Mouse (Mus musculus): ENCODE results near the gene Pip5k1b.

Pip5k1b gene

DNA sequence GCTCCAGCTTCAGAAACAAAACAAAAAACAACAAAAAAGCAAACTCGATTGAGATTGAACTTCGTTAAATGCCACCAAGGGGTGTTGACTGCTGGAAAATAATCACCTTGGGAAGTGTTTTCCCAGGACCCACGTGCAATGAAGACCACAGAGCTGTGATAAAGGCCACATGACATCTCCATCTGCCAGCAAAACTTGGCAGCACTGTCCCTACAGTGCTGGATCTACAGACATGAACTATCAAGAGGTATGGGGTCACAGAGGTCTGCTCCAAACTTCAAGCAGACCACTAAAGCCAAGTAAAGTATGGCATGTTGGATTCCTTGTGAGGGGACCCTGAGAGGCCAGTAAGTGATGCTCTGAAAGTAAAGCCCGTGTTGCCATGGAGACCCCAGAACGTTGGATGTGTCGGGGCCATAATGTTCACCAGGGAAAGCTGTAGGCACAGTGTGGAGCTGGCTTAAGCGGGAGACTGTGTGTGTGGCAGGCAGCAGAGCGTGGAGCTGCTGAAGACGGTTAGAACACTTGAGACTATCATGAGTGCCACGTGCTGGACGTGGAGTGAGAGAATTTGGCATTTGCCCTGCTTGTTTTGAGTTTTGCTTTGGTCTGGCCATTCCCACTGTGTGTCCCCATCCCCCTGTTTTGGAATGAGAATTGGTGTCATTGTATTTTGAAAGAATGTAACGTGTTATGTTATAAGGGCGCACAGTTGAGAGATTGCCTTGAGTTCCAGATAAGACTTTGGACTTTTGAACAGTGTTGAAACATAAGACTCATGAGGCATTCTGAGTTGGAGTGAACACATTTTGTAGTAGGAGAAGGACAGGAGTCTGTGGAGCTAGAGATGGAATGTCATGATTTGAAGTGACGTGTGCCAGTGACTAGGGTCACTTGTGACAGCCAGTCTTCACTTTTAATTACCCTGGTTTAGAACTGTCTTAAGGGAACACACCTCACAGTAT lies 12.0 kb downstream of the Pip5k1b start:
- peak; percentile 53 for DNase-seq (ENCODE audit: low spot score)

DNA sequence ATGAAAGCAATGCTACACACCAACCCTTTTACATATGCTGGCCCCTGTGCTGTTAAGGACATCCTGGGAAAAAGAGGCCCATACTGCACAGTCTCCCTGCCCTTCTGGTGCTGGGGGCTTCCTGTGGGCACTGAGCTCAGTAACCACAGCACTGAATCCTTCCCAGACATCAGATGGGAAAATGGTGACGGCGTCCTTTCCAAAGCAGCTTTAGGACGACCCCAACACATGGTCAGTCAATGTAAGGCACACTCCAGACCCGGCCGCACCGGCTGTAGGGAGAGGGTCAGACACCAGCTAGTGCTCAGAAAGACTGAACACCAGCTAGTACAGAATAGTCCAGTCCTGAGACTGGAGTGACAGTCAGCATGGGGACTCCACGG lies 13.4 kb downstream of the Pip5k1b start:
- DNase-seq (ENCODE audit: low spot score) = no peak

GRCm38 (mm10) chr19:24541669-24542292 lies 13.9 kb downstream of the Pip5k1b start:
- DNase-seq (ENCODE audit: low spot score) = peak; percentile 58

- no peak for DNase-seq (ENCODE audit: low spot score)
Observed at GRCm38 (mm10) chr19:24540952-24541668, 14.6 kb downstream of the Pip5k1b start.

DNA sequence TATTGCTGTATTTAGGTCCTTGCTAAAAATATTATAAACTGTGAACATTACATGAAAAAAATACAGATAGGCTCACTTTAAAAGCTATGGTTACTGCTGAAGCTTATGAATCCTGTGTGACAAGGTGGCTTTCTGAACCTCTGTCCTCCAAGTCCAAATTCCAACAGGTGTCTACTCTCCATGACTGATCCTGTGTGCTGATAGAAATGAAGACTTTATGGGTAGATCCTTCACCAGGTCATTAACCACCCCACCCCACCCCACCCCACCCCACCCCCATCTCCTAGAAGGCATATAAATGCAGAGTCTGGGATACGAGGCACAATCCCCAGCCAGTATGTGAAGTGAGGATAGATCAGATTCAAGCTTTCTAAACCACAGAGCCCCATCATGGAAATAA lies 16.6 kb downstream of the Pip5k1b start:
- DNase-seq (ENCODE audit: low spot score) = no peak

DNA sequence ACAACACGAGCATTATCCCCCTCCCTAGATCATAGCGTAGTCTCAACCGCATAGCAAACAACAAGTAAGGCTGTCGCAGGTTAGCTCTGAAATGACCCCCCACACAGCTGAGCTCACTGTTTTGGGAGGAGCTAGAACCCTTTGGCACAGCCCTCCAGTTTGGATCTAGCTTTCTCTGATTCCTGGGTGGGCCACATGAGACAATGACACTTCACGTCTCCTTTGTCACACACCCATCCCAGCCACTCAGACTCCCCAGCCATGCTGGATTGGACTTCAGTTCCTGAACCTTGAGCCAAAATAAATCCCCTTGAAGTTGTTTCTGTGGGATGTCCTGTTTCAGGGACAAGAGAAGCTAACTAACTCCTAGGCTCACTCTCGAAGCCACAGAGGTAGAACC lies 17.5 kb downstream of the Pip5k1b start:
- DNase-seq (ENCODE audit: low spot score) = no peak

DNA sequence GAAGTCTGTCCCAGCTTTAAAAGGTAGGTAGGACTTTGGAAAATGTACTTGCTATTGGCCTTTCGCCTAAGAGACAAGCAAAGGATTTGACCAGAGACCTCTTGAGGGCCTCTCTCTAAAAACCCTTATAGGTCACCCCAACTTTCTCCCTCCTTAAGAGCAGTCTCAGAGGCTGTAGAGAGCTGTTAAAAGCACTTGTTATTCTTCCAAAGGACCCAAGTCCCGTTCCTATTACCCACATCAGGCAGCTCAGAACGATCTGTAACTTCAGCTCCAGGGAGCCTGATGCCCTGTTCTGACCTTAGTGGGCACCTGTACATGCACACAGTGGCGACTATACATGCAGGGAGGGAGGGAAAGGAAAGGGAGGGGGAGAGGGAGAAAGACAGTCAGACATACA lies 18.0 kb downstream of the Pip5k1b start:
- no peak for DNase-seq (ENCODE audit: low spot score)

DNA sequence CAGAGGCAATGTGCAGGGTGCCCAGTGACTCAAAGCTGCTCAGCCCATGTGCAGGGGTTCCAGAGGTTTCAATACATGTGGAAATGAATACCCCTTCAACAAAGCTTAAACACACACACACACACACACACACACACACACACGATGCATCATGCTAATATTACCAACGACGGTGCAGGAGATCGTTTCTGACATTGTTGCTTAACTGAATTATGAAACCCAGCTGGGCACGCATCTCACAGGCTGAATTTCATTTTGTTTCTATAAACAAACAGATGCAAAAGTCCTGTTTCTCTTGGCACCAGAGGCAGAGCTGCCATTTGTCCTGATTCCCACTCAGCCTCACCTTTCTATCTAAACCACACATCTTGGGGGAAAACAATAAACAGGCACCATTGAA lies 18.8 kb downstream of the Pip5k1b start:
- DNase-seq (ENCODE audit: low spot score) = no peak

- DNase-seq (ENCODE audit: low spot score) = no peak
Observed at GRCm38 (mm10) chr19:24536280-24536679, 19.4 kb downstream of the Pip5k1b start.

GRCm38 (mm10) chr19:24535161-24535560 lies 20.5 kb downstream of the Pip5k1b start:
- DNase-seq (ENCODE audit: low spot score) = no peak

GRCm38 (mm10) chr19:24534733-24535132 lies 20.9 kb downstream of the Pip5k1b start:
- DNase-seq (ENCODE audit: low spot score) = no peak

DNA sequence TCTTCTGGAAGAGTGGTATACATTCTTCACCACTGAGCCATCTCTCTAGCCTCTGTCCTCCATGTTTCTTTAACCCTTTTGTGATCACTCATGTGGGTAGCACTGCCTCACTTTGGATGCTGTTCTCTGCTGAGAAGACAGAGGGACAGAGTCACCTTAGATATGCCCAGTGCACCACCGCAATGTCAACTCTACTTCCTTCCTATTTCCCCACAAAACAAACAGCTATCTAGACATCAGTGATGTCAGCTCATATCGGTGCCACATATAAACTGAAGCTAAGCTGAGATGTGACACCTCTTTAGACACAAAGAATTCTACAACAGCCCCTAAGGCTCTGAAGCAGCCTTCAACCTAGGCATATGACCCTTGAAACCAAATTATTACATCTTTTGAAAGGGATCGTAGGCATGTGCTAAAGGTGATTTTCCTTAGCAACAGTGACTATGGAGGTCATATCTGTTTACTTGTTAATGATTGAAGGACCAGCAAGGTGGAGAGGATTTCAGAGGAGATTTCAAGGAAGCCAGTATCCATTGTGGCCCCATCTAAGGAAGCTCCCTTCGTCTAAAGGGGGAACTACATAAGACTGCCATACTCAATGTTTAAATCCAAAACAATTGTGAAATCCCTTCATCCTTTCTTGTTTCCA lies 26.6 kb downstream of the Pip5k1b start:
- no peak for DNase-seq (ENCODE audit: low spot score)

DNA sequence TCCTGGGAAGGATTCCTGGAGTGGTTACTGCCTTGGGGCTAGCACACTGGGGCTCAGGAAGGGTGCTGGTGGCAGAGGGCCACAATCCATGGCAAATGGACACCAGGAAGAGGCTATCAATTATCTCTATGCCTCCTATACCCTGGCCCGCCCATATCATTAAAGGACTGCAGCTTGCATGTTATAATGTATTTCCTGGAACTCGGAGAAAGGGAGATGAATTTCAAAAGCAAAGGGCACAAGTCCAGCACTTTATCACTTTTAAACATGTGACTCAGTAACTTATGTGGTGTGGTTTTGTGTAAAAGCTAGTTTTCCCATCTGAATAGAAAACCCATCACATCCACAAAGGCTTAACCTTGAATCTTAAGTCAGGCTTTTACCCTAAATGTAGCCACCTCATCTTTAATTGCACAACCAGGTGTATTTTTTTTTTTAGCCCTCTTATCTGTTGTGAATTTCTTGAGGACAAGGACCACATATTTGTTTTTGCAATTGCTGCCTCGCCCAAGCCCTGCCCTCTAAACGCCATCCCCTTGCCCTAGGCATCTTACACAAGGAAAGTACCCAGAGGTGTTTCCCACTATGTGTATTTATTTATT lies 27.4 kb downstream of the Pip5k1b start:
- no peak for DNase-seq (ENCODE audit: low spot score)

- DNase-seq (ENCODE audit: low spot score) = no peak
Observed at GRCm38 (mm10) chr19:24527613-24527948, 28.1 kb downstream of the Pip5k1b start.

DNA sequence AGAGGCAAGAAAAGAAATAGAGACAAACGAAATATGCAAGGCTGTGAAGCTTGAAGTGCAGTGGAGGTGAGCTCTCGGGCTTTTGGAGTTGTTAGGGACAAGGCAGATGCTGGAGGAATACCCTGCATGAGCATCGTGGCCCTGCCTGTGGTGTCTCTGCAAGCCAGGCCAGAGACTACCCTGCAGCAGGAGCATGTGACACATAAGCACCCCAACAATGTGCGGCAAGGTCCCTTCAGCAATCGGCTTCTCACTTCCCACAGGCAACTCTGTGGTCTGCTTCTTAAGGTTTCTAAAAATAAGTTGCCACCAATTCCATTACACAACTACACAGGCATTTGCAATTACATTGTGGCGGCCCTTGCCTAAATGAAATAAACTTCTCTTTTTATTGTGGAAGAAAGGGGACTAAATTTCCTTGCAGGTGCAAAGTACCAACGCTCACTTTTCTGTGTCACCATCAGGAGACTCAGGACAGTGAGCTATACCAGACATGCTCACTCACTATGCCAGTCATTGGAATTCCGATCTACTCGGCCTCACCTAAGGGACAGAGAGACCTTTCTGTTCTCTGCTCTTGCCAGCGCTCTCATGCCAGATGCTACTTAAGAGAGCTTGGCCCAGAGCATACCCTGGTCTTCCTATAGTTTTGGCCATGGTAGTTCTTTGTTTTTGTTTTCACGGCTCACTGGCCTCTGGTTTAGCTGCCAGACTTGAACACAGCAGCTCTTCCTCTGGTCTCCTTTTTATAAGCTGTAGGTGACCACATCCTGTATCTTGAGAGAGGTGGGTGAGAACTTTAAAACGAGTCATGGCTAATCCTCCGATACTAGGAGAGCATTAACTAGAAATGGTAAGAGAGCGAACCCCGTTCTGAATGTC lies 28.7 kb downstream of the Pip5k1b start:
- no peak for DNase-seq (ENCODE audit: low spot score)

DNA sequence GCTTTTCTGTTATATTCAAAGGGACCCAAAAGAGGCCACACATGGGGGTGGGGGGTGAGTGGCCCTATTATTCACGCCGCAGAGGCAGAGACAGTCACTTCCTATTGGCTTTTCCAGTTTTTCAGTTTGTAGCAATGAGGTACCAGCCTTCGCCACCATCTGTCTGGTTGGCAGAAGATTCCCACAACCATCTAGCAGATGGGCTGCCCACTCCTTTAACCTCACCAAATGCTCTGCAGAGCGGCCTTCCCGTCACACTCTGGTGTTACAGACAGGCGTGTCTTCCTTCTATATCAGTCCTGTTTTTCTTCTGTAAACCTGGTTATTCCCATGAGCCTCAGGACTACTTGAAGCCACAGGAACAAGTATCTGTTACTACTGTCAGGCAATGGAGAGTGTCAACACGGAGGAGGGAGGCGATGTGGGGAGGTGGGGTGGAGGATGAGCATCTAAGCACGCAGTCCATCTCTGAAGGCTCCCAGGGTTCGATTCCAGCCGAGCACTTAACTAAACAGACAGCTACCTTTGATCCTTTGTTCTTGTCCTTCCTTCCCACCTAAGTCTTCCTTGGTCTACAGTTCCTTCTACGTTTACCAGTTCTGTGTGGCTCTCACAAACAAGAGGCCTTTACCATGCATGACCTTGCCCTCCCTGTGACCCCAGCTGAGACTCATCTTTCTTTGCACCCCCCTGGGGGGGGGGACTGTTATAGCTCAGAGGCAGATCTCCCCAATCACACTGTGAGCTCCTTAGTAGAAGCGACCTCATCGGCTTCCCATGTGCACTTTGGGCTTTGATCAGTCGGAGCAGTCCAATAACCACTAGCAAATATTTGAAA lies 32.0 kb downstream of the Pip5k1b start:
- DNase-seq (ENCODE audit: low spot score) = no peak

DNA sequence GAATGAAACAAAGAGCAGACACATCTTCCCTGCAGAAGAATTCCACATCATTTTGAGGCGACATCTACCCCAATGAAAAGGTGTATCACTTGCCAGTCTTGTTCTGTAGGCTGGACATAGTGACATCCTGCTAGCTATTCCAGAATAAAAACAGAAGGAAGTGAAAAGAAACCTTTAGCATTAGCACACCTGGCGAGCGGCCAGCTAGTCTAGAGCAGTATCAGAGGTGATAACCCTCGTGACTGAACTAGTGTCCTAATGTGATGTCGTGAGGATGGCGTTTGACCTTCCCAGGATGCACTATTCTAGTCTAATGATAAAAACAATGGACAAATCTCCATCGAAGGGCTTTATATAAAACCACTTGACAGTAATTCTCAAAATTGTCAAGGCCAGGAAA lies 33.7 kb downstream of the Pip5k1b start:
- no peak for DNase-seq (ENCODE audit: low spot score)

DNA sequence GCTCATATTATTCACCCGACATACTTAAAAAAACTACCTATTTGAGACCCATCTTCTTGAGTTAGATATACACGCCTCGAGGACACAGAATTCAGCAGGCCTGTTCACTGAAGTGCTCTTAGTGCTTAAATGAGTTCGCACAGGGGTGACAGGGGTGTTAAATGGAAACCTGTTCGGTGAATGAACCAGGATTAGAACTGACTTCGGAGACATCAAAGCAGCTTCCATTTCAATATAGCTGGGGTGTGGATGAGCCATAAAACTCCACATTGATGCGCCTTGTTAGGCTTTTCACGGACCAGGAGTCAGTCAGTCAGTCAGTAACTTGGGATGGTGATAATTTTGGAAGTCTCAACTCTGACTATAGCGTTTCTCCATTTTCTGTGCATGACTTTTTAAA lies 34.5 kb downstream of the Pip5k1b start:
- DNase-seq (ENCODE audit: low spot score) = no peak

DNA sequence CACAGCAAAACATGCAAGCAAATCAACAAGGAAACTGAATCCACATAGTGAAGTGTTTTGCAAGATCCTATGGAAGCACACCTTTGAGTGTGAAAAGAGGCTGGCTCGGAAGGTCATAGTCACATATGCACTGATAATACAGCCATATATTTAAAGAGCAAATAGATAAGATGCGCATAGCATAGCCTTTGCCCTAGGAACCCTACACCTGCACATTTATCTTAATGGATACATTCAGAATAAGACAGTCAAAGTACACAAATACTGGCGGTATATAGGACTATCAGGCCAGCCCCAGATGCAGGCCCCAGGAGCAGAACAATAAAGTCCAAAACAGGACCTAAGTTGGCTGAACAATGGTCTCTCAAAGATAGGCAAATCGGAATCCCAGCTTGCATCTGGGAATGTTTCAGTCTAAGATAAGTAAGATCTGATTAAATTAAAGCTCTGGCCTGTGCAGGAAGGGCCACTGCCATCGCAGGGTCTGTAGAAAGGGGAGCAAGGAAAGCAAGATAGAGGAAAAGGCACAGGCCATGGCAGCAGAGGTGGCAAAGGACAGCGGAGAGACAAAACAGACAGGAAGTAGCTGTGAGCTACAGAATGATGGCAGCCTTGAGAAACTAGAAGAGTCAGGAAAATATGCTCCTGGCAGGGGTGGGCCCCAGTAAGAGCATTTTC lies 35.8 kb downstream of the Pip5k1b start:
- no peak for DNase-seq (ENCODE audit: low spot score)

DNA sequence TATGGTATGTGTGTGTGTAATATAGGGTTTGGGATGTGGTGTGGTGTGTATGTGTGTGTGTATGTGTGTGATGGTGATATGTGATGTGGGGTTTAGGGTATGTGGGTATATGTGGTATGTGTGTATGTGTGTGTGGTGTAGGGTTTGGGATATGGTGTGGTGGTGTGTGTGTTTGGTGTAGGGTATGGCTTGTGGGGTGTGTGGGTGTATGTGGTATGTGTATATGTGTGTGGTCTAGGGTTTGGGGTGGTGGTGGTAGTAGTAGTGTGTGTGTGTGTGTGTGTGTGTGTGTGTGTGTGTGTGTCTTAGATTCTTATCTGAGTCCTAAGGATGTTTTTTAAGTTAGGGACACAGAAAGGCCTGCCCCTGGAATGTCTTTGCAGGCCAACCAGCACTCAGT lies 37.3 kb downstream of the Pip5k1b start:
- DNase-seq (ENCODE audit: low spot score) = no peak

Measured in testis, postnatal 14 days (tissue).